Mouse (Mus musculus) MEL (cell line): ENCODE data around the gene Synpr. TPM values are rescaled to one million over a fixed set of nuclear protein-coding genes. Genes with fewer than 3 reads are reported as not detected.
"Not testable (repeated sequence)": the region's sequence is repeated elsewhere in the genome, so short reads cannot be mapped to it uniquely, and the experiment has no call there.

Experiments used
- DNase-seq: peaks from one replicate; pipeline ENCODE4 v3.0.0; 2011; ENCODE audit warnings: low read depth, low spot score
- H3K27ac ChIP-seq: 2 replicates; pipeline ENCODE4 v1.5.1; 2012; ENCODE audit warnings: low read depth, mild to moderate bottlenecking, control low read depth, low read length, moderate library complexity; ENCODE audit not compliant: control insufficient read depth
- H3K27me3 ChIP-seq, 2 experiments: fragments of 150-350 bp in 1 of 2; sonication (generic) in 1 of 2; 2 replicates each; pipeline ENCODE4 v1.6.1; 2012; ENCODE audit warnings: low read length in 2 of 2, mild to moderate bottlenecking in 2 of 2, improper control_type of control experiment in 1 of 2, moderate library complexity in 1 of 2; ENCODE audit not compliant: insufficient read depth in 2 of 2, control insufficient read depth in 1 of 2
- H3K36me3 ChIP-seq, 2 experiments: 2 replicates each; pipeline ENCODE4 v1.6.1; 2012 to 2014; ENCODE audit warnings: low read length in 2 of 2, improper control_type of control experiment in 1 of 2, inconsistent platforms in 1 of 2, mild to moderate bottlenecking in 1 of 2; ENCODE audit not compliant: insufficient read depth in 2 of 2, control insufficient read depth in 1 of 2
- H3K4me1 ChIP-seq, 2 experiments: fragments of 150-350 bp in 1 of 2; sonication (generic) in 1 of 2; 2 replicates each; pipeline ENCODE4 v1.6.1; 2012; ENCODE audit warnings: low read length in 2 of 2, improper control_type of control experiment in 1 of 2, mild to moderate bottlenecking in 1 of 2; ENCODE audit not compliant: insufficient read depth in 2 of 2, control insufficient read depth in 1 of 2
- H3K4me3 ChIP-seq, 2 experiments: fragments of 150-350 bp in 1 of 2; sonication (generic) in 1 of 2; 2 replicates each; pipeline ENCODE4 v1.5.1; 2012; ENCODE audit warnings: low read depth in 2 of 2, low read length in 2 of 2, mild to moderate bottlenecking in 2 of 2, moderate library complexity in 2 of 2, control low read depth in 1 of 2, improper control_type of control experiment in 1 of 2; ENCODE audit not compliant: control insufficient read depth in 1 of 2, insufficient read depth in 1 of 2
- H3K79me2 ChIP-seq: 2 replicates; pipeline ENCODE4 v1.6.1; 2012; ENCODE audit warnings: mild to moderate bottlenecking, low read length, moderate library complexity; ENCODE audit not compliant: control insufficient read depth, poor library complexity, insufficient read depth
- H3K9ac ChIP-seq: 2 replicates; pipeline ENCODE4 v1.6.1; 2012; ENCODE audit warnings: low read depth, mild to moderate bottlenecking, control low read depth, low read length, moderate library complexity; ENCODE audit not compliant: control insufficient read depth, poor library complexity, severe bottlenecking
- H3K9me3 ChIP-seq: fragments of 150-350 bp; sonication (generic); replicated peaks from 2 replicates; pipeline ENCODE4 v1.6.1; 2012; ENCODE audit warnings: mild to moderate bottlenecking, low read length, improper control_type of control experiment, moderate library complexity; ENCODE audit not compliant: insufficient read depth
- CHD2 ChIP-seq: IDR thresholded peaks from 2 replicates; pipeline ENCODE4 v1.6.1; 2011; ENCODE audit warnings: low read length, improper control_type of control experiment
- ELF1 ChIP-seq: IDR thresholded peaks from 2 replicates; pipeline ENCODE4 v1.6.1; 2014; ENCODE audit warnings: low read depth, mild to moderate bottlenecking, inconsistent platforms, low read length, improper control_type of control experiment, moderate library complexity
- GABPA ChIP-seq: IDR thresholded peaks from 2 replicates; pipeline ENCODE4 v1.6.1; 2012; ENCODE audit warnings: low read depth, mild to moderate bottlenecking, inconsistent platforms, low read length, improper control_type of control experiment, moderate library complexity
- JUND ChIP-seq: IDR thresholded peaks from 2 replicates; pipeline ENCODE4 v1.6.1; 2011; ENCODE audit warnings: low read depth, mild to moderate bottlenecking, improper control_type of control experiment, low read length
- MEF2A ChIP-seq: IDR thresholded peaks from 2 replicates; pipeline ENCODE4 v1.6.1; 2014; ENCODE audit warnings: low read depth, mild to moderate bottlenecking, inconsistent platforms, low read length, improper control_type of control experiment; ENCODE audit not compliant: poor library complexity, insufficient replicate concordance, severe bottlenecking; ENCODE audit errors: extremely low read depth
- RCOR1 ChIP-seq: IDR thresholded peaks from 2 replicates; pipeline ENCODE4 v1.6.1; 2012; ENCODE audit warnings: low read depth, mild to moderate bottlenecking, inconsistent platforms, low read length, improper control_type of control experiment
- TAL1 ChIP-seq: IDR thresholded peaks from 2 replicates; pipeline ENCODE4 v1.6.1; 2012; ENCODE audit warnings: mild to moderate bottlenecking, inconsistent platforms, low read length, moderate library complexity, mixed read lengths
- UBTF ChIP-seq: IDR thresholded peaks from 2 replicates; pipeline ENCODE4 v1.6.1; 2012; ENCODE audit warnings: low read depth, mild to moderate bottlenecking, inconsistent platforms, low read length, improper control_type of control experiment, moderate library complexity, borderline replicate concordance; ENCODE audit not compliant: insufficient read depth
- USF2 ChIP-seq, 2 experiments: IDR thresholded peaks; 2 replicates each; pipeline ENCODE4 v1.6.1; 2011 to 2012; ENCODE audit warnings: improper control_type of control experiment in 2 of 2, low read length in 2 of 2, borderline replicate concordance in 1 of 2, inconsistent platforms in 1 of 2, low read depth in 1 of 2, mild to moderate bottlenecking in 1 of 2; ENCODE audit not compliant: insufficient read depth in 1 of 2
- ZKSCAN1 ChIP-seq: IDR thresholded peaks from 2 replicates; pipeline ENCODE4 v1.6.1; 2012; ENCODE audit warnings: low read depth, mild to moderate bottlenecking, inconsistent platforms, low read length, improper control_type of control experiment, moderate library complexity
- polyA plus RNA-seq, 2 experiments: library from polyadenylated mRNA; stranded (reverse) in 1 of 2; unstranded in 1 of 2; fragments of >175 nt in 1 of 2; fragments of >200 nt in 1 of 2; gene quantifications; 2 replicates each; pipeline versions ENCODE4 v1.2.1 to v1.2.4; 2012; ENCODE audit warnings: low replicate concordance in 2 of 2, low read depth in 1 of 2; ENCODE audit not compliant: insufficient read length in 2 of 2, insufficient read depth in 1 of 2, missing spikeins in 1 of 2
- total RNA-seq: library from RNA; depleted of rRNA; stranded (reverse); fragments of 300-350 nt; gene quantifications from 2 replicates; pipeline ENCODE4 v1.2.3, GENCODE M21; 2012

The Synpr gene
- total and polyA plus RNA-seq, 3 experiments = not detected

DNA sequence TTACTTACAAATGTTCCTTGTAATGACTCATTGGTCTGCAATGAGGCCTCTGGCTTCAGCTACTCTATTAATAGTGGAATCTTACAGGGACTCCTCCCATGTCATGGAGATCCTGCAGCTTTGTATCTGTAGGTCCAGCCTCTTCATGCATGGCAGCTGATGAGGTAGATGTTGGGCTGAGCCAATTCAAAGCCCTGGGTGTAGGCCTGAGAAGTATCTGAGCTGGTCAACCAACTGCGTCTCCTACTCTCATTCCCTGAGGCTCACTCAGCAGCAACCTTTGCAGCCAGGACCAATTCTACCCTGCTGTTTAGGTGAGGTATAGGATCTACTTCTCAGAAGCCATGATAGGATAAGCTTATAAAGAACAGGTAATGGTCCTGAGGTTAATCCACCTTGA lies 32.0 kb upstream of the Synpr start (continued):
- TF ChIP-seq MEF2A (no peak), USF2 (IDR thresholded peaks at IDR 0.05; ENCODE audit: borderline replicate concordance in 1 of 2, insufficient read depth in 1 of 2, low read depth in 1 of 2, low read length in 2 of 2) (no peak), RCOR1 (no peak)

DNA sequence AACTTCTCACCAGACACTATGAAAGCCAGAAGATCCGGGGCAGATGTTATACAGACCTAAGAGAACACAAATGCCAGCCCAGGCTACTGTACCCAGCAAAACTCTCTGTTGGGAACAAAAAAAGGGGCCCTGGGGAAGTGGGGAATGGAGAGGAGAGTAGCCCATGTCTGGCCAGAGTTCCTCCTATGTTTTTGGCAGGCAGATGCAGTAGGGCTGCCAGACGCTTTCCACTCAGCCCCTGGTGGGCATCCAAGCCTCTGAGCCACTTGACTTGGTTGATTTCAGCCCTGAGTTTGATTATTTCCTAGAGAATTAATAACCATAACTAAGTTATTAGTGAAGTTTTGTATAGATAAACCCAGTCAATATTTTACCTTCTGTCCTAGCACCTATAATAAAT lies 29.8 kb upstream of the Synpr start:
- not testable (repeated sequence) for H3K9ac ChIP-seq, H3K27me3 ChIP-seq, H3K4me3 ChIP-seq, H3K36me3 ChIP-seq, H3K4me1 ChIP-seq, H3K79me2 ChIP-seq, DNase-seq, H3K9me3 ChIP-seq, H3K27ac ChIP-seq

DNA sequence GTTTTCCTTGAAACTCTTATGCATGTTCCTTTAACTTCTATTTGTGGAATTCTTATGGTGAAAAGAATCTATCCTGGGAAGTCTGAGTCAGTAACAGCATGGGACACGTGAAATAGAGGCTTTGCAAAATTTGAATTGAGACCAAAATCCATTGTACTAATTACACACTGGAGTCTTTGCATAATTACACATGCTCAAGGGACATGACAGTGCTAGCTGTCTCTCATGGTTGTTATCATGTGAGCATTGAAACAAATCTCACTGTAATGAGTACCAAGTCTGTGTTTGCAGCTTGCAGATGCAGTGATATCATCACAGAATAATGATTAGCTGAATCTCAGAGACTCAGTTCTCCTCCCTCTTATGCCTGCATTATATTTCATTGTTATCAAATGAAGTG lies 22.2 kb upstream of the Synpr start:
- Histone ChIP-seq H3K9me3 (no peaks in the 10 kb centered on the region), H3K36me3 (no peaks in the 10 kb centered on the region), H3K79me2 (no peaks in the 10 kb centered on the region), H3K4me3 (no peak overlapping the region), H3K27me3 (no peaks in the 10 kb centered on the region), H3K9ac (no peak overlapping the region), H3K27ac (no peak overlapping the region), H3K4me1 (no peaks in the 10 kb centered on the region)
- DNase-seq = no peak
- no peak for TF ChIP-seq ELF1

DNA sequence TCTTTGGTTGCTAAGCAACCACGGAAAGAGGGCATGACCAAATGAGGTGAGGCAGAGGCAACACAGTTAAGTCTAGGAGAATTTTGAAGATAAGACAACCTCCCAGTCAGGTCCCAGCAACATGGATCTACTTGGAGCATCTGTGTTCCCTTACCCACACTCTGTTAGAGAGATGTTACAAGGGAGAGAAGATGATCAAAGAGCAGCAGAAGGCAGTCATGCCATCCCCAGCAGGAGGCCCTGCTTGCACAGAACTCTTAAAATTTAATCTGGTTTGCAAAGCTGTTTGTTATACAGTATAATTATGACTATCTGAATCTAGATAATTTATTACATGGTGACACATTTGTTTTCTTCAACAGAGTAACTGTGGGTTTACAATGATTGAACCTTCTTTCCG lies 18.2 kb upstream of the Synpr start:
- H3K36me3 ChIP-seq = no peaks in the 10 kb centered on the region
- H3K4me3 ChIP-seq = no peak overlapping the region
- no peaks in the 10 kb centered on the region for H3K9me3 ChIP-seq
- H3K27ac ChIP-seq = no peak overlapping the region
- H3K27me3 ChIP-seq = no peaks in the 10 kb centered on the region
- H3K4me1 ChIP-seq = no peaks in the 10 kb centered on the region
- TF ChIP-seq TAL1 = no peak
- H3K79me2 ChIP-seq = no peaks in the 10 kb centered on the region
- no peak overlapping the region for H3K9ac ChIP-seq
- DNase-seq = no peak

DNA sequence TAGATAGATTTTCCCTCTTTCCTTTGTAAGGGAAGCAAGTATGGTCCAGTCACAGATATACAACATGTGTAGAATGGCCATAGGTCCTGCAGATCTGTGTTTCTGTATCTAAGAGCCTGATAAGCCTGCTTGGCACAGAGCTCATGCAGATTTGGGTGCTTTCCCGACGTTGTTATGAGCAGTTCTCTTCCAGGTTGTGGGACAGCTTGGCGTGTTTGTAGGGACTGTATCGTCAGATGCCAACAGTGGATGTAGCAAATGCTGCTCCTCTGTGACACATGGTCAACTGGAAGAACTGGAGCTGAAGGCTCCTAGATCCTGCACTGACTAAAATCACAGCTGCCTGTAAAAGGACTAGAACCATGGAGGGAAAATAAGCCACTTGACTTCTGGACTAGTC lies 17.4 kb upstream of the Synpr start:
- Histone ChIP-seq H3K27ac (no peak overlapping the region), H3K9me3 (no peaks in the 10 kb centered on the region), H3K4me3 (no peak overlapping the region), H3K4me1 (no peaks in the 10 kb centered on the region), H3K36me3 (no peaks in the 10 kb centered on the region), H3K9ac (no peak overlapping the region), H3K27me3 (no peaks in the 10 kb centered on the region), H3K79me2 (no peaks in the 10 kb centered on the region)
- TF ChIP-seq UBTF (no peak), ZKSCAN1 (no peak), RCOR1 (no peak), CHD2 (no peak), GABPA (no peak), JUND (no peak)
- DNase-seq = no peak
